Mouse (Mus musculus) kidney, postnatal 36 days (tissue): ENCODE measurements around the gene Ankrd52.
A peak's percentile ranks its signal among the peaks of the same experiment; 100 is the strongest.
"Not testable (repeated sequence)": the region's sequence is repeated elsewhere in the genome, so short reads cannot be mapped to it uniquely, and the experiment has no call there.

Experiments
- DNase-seq, 2 experiments: peaks; one replicate each; pipeline ENCODE4 v3.0.0; 2021 to 2022; ENCODE audit warnings: mixed read lengths in 2 of 2

Ankrd52 gene

GRCm38 (mm10) chr10:128376455-128377211 is at the start of gene Ankrd52:
TSS of gene Ankrd52 (plus strand) at chr10:128377115.
- peak; percentile 84 to 95 for DNase-seq

GRCm38 (mm10) chr10:128327610-128328009 is 49.3 kb upstream of the Ankrd52 start:
- DNase-seq = no peak

- DNase-seq = not testable (repeated sequence)
Measured at GRCm38 (mm10) chr10:128332358-128333249, 44.3 kb upstream of the Ankrd52 start.

GRCm38 (mm10) chr10:128335582-128335981 is 41.3 kb upstream of the Ankrd52 start:
- peak; percentile 83 to 92 for DNase-seq

GRCm38 (mm10) chr10:128336195-128336594 is 40.7 kb upstream of the Ankrd52 start:
- DNase-seq = peak in 1 of 2 experiments; percentile 34

- no peak for DNase-seq
Measured at GRCm38 (mm10) chr10:128336597-128336996, 40.3 kb upstream of the Ankrd52 start.

- DNase-seq = peak; percentile 98 to 99
Measured at GRCm38 (mm10) chr10:128337306-128338181, 39.4 kb upstream of the Ankrd52 start, which contains the start of gene Cs. TSS of gene Cs (plus strand) at chr10:128337734.

- DNase-seq = peak in 1 of 2 experiments; percentile 24
Measured at GRCm38 (mm10) chr10:128338415-128338814, 38.5 kb upstream of the Ankrd52 start.

- no peak for DNase-seq
Measured at GRCm38 (mm10) chr10:128338948-128339347, 38.0 kb upstream of the Ankrd52 start.

GRCm38 (mm10) chr10:128340257-128340656 is 36.7 kb upstream of the Ankrd52 start:
- DNase-seq = no peak

- no peak for DNase-seq
Measured at GRCm38 (mm10) chr10:128343436-128343835, 33.5 kb upstream of the Ankrd52 start.

GRCm38 (mm10) chr10:128344568-128345275 is 32.2 kb upstream of the Ankrd52 start:
- peak; percentile 86 to 87 for DNase-seq

GRCm38 (mm10) chr10:128347541-128347940 is 29.4 kb upstream of the Ankrd52 start:
- no peak for DNase-seq

- peak; percentile 70 to 81 for DNase-seq
Measured at GRCm38 (mm10) chr10:128358796-128359195, 18.1 kb upstream of the Ankrd52 start.

GRCm38 (mm10) chr10:128359226-128359625 is 17.7 kb upstream of the Ankrd52 start:
- no peak for DNase-seq

- no peak for DNase-seq
Measured at GRCm38 (mm10) chr10:128361836-128362235, 15.1 kb upstream of the Ankrd52 start.

GRCm38 (mm10) chr10:128362568-128362967 is 14.3 kb upstream of the Ankrd52 start:
- peak; percentile 57 to 60 for DNase-seq

GRCm38 (mm10) chr10:128367899-128368401 is 9.0 kb upstream of the Ankrd52 start:
- peak; percentile 82 to 87 for DNase-seq

- DNase-seq = peak; percentile 94
Measured at GRCm38 (mm10) chr10:128368402-128369217, 8.3 kb upstream of the Ankrd52 start, which contains the start of gene Coq10a. TSS of gene Coq10a (minus strand) at chr10:128368997.

- DNase-seq = no peak
Measured at GRCm38 (mm10) chr10:128369218-128369543, 7.7 kb upstream of the Ankrd52 start.

GRCm38 (mm10) chr10:128369599-128369998 is 7.3 kb upstream of the Ankrd52 start:
- DNase-seq = no peak
